In genomic region chr4:148397531-148398287, GRCm38 (mm10) we compare ENCODE assay signal across 10 mouse cellular contexts. TPM values are rescaled to one million over a fixed set of nuclear protein-coding genes. Genes with fewer than 3 reads are reported as not detected.
DNase-seq lines count a peak whose midpoint lies in the region; ATAC-seq and TF ChIP-seq lines count a peak whose summit lies in the region.
"Had no signal": no experiment of that assay in that cellular context is flagged by ENCODE, and none has a peak within 500 bp of the region (broad histone marks: within the 10 kb centered on the region; RNA-seq: fewer than 3 reads in every experiment).

No protein-coding gene starts in this region.

- H3K4me3 ChIP-seq in kidney, embryonic 16.5 days (ENCODE audit: low read length) = no peak overlapping the region
- H3K4me3 ChIP-seq in hindbrain, embryonic 15.5 days = no peak overlapping the region
- H3K4me3 ChIP-seq in midbrain, postnatal 0 days (ENCODE audit: low read depth, low read length) = no peak overlapping the region

- peaks cover 11% of the 10 kb centered on the region for H3K27me3 ChIP-seq in kidney, embryonic 16.5 days (ENCODE audit: insufficient read depth, low read length)
- H3K27me3 ChIP-seq in hindbrain, embryonic 15.5 days = no peaks in the 10 kb centered on the region
- H3K27me3 ChIP-seq in midbrain, postnatal 0 days (ENCODE audit: insufficient read depth, low read length) = no peaks in the 10 kb centered on the region

- TF ChIP-seq CTCF in midbrain, postnatal 0 days (IDR thresholded peaks at IDR 0.05) = peak; percentile 50; the same call in 1 of the 2 replicates

- 0 out of 2 replicates have a peak, but pooled peaks have one; percentile 24 for ATAC-seq in kidney, embryonic 16.5 days (ENCODE audit: low FRiP score, low TSS enrichment)
- peak; percentile 49; the same call in 1 of the 2 replicates for ATAC-seq in hindbrain, embryonic 15.5 days (ENCODE audit: low FRiP score, low read depth)
- ATAC-seq in midbrain, postnatal 0 days (ENCODE audit: low FRiP score) = no peak
- no peak for ATAC-seq in CD4-positive, CD25-positive, alpha-beta regulatory T cell, adult 4 months

- no peak overlapping the region for H3K4me2 ChIP-seq in kidney, embryonic 16.5 days (replicated peaks; ENCODE audit: low read depth, low read length)
- H3K4me2 ChIP-seq in hindbrain, embryonic 15.5 days = no peak overlapping the region
- no peak overlapping the region for H3K4me2 ChIP-seq in midbrain, postnatal 0 days (ENCODE audit: low read depth, low read length, poor library complexity, severe bottlenecking)
- H3K4me2 ChIP-seq: lung, embryonic 14.5 days had no signal

- 0 out of 2 replicates have a peak, but pooled peaks cover 3% of the 10 kb centered on the region for H3K9me3 ChIP-seq in kidney, embryonic 16.5 days (ENCODE audit: low read length)
- H3K9me3 ChIP-seq in hindbrain, embryonic 15.5 days = no peaks in the 10 kb centered on the region
- H3K9me3 ChIP-seq in midbrain, postnatal 0 days (ENCODE audit: low read length) = no peaks in the 10 kb centered on the region
- H3K9me3 ChIP-seq: G1E had no signal

- whole genome bisulfite sequencing in kidney, embryonic 16.5 days = 32% methylated on average over 18 of the region's 18 CpGs
- WGBS in hindbrain, embryonic 15.5 days = 35% methylated on average over 18 of the region's 18 CpGs
- WGBS in midbrain, postnatal 0 days = 63% methylated on average over 18 of the region's 18 CpGs

- no peak for DNase-seq in kidney, postnatal 25 days
- DNase-seq in embryo, embryonic 10.5 days (ENCODE audit: low spot score) = peak; percentile 59
- no peak for DNase-seq in midbrain, postnatal 0 days (ENCODE audit: low spot score)
- no peak for DNase-seq in lung, postnatal 4 days
- no peak for DNase-seq in MN1 (ENCODE audit: low spot score)
- DNase-seq: lung, embryonic 14.5 days had no signal

- no peak overlapping the region for H3K9ac ChIP-seq in kidney, embryonic 16.5 days (replicated peaks; ENCODE audit: low read length)
- no peak overlapping the region for H3K9ac ChIP-seq in hindbrain, embryonic 15.5 days
- no peak overlapping the region for H3K9ac ChIP-seq in midbrain, postnatal 0 days (replicated peaks; ENCODE audit: low read length, poor library complexity, severe bottlenecking)
- H3K9ac ChIP-seq: lung, embryonic 14.5 days had no signal

- H3K27ac ChIP-seq in kidney, embryonic 16.5 days (ENCODE audit: low read length) = 0 out of 2 replicates have a peak overlapping the region, but pooled peaks have one; percentile 12
- H3K27ac ChIP-seq in hindbrain, embryonic 15.5 days (replicated peaks) = peak overlapping the region; percentile 50
- no peak overlapping the region for H3K27ac ChIP-seq in midbrain, postnatal 0 days (ENCODE audit: low read depth, low read length)

- peaks cover 11% of the 10 kb centered on the region for H3K4me1 ChIP-seq in kidney, embryonic 16.5 days (ENCODE audit: insufficient read depth, low read length)
- H3K4me1 ChIP-seq in hindbrain, embryonic 15.5 days (replicated peaks) = peaks cover 25% of the 10 kb centered on the region
- peaks cover 7% of the 10 kb centered on the region for H3K4me1 ChIP-seq in midbrain, postnatal 0 days (ENCODE audit: insufficient read depth, low read length)

- no peaks in the 10 kb centered on the region for H3K36me3 ChIP-seq in kidney, embryonic 16.5 days (ENCODE audit: insufficient read depth, low read length)
- no peaks in the 10 kb centered on the region for H3K36me3 ChIP-seq in hindbrain, embryonic 15.5 days
- H3K36me3 ChIP-seq in midbrain, postnatal 0 days (ENCODE audit: insufficient read depth, low read length) = no peaks in the 10 kb centered on the region
- H3K36me3 ChIP-seq: G1E had no signal

RNA-seq across cellular contexts. Expression of gene Ubiad1, which starts 46.9 kb away (rescaled TPM):
- 32.7 and 33.1 TPM in 2 replicates for polyA plus RNA-seq in kidney, embryonic 16.5 days (2015; fragmentation: Nextera tagmentation; extraction: Ambion mirVana)
- polyA plus RNA-seq in hindbrain, embryonic 15.5 days (2015; fragmentation: Nextera tagmentation; extraction: Ambion mirVana) = 18.4 and 20.2 TPM in 2 replicates
- total RNA-seq in midbrain, postnatal 0 days (2014; rRNA removed) = 16.0 and 19.8 TPM in 2 replicates
- 12.7 and 14.6 TPM in 2 replicates for polyA plus RNA-seq in midbrain, postnatal 0 days (2015; fragmentation: Nextera tagmentation; extraction: Ambion mirVana)
- 10 to 100 TPM in 1 of 2 experiments, 1 to 10 TPM in 1; 8.7 to 12.9 TPM for polyA plus RNA-seq in CD4-positive, CD25-positive, alpha-beta regulatory T cell, adult 4 months (2017; shearing (Covaris generic))

RNA-seq across cellular contexts. Expression of gene Mtor, which starts 50.7 kb away (rescaled TPM):
- 16.3 and 18.8 TPM in 2 replicates for polyA plus RNA-seq in kidney, embryonic 16.5 days (2015; fragmentation: Nextera tagmentation; extraction: Ambion mirVana)
- polyA plus RNA-seq in hindbrain, embryonic 15.5 days (2015; fragmentation: Nextera tagmentation; extraction: Ambion mirVana) = 22.7 and 22.8 TPM in 2 replicates
- 54.5 and 59.6 TPM in 2 replicates for total RNA-seq in midbrain, postnatal 0 days (2014; rRNA removed)
- polyA plus RNA-seq in midbrain, postnatal 0 days (2015; fragmentation: Nextera tagmentation; extraction: Ambion mirVana) = 24.3 and 27.8 TPM in 2 replicates
- polyA plus RNA-seq in CD4-positive, CD25-positive, alpha-beta regulatory T cell, adult 4 months (2017; shearing (Covaris generic)) = 10 to 100 TPM in 1 of 2 experiments, 1 to 10 TPM in 1; 7.9 to 13.0 TPM

Comparison
In these comparisons a context has a peak if more than half of its experiments do, and no peak if none do; other contexts are left out.
1. ATAC-seq: peak in kidney, embryonic 16.5 days (single experiment) and hindbrain, embryonic 15.5 days (single experiment); none in midbrain, postnatal 0 days (single experiment) and CD4-positive, CD25-positive, alpha-beta regulatory T cell, adult 4 months (single experiment).